Mouse (Mus musculus): Measurements from ENCODE around the gene Arid1a. TPM values are rescaled to one million over a fixed set of nuclear protein-coding genes. Genes with fewer than 3 reads are reported as not detected.

Gene Arid1a
- polyA plus RNA-seq, 1 experiment: 74.9 TPM

DNA sequence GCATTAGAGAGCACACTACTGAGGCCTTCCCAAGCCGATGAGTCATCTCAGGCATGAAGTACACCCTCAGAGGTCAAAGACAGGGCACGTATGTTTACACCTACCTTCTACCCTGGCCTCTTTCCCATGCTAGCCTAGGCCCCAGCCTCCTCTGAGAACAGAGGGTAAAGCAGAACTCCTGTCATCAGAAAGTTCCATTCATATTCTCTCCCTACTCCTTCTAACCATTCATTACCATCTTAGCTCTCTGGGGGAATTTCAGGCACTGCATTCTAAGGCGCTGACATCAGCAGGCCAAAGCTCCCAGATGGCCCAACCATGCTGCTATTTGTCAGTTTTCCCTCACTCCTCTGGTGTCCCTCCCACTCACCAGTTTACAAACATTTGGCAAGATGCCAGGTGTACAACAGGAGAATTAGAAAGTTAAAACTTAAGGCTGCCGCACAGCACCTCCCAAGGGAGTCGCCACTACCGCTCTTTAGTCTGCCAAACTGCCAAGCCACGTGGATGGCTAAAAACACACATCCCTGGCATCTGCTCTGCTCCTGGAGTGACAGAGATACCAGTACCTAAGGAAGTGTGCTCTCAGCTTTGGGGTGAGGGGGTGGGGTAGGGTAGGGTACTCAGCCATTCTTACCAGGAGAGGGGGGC is 68.0 kb downstream of the Arid1a start:
- no peaks in the 10 kb centered on the region for H3K27me3 ChIP-seq (ENCODE audit: control insufficient read depth, insufficient read depth, low read length)
- 47% methylated on average over 7 of the region's 7 CpGs for whole genome bisulfite sequencing
- H3K4me3 ChIP-seq (ENCODE audit: low read depth, low read length): no peak overlapping the region
- TF ChIP-seq CTCF (IDR thresholded peaks at IDR 0.05; ENCODE audit: extremely low read depth, insufficient read length, insufficient replicate concordance, low read depth, low read length): no peak
- no peak for TF ChIP-seq POLR2A (IDR thresholded peaks at IDR 0.05; ENCODE audit: low read depth, low read length)
- H3K4me1 ChIP-seq (ENCODE audit: control insufficient read depth, insufficient read depth, insufficient read length, low read length): peaks cover 3% of the 10 kb centered on the region
- no peak overlapping the region for H3K27ac ChIP-seq (ENCODE audit: insufficient read depth, low read depth, low read length)
- peaks cover 93% of the 10 kb centered on the region for H3K36me3 ChIP-seq (ENCODE audit: control insufficient read depth, insufficient read depth, low read length)

DNA sequence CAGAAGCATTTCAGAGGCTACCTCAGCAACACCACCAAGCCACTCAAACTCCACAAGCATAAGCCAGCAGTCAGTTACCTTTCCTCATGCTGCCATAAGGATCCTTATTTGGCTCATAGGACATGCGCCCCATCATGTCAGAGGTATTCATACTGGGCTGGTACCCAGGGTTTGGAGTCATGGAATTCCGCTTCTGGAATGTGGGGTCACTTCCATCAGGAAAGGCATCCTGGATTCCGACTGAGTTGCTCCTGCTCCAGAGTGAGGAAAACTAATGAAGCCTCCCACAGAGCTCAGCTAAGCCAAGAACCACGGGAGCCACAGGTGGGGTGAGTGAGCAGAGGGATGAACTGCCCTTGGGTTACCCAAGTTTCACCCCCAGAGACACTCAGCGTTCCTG is 69.4 kb downstream of the Arid1a start:
- WGBS: 84% methylated on average over 5 of the region's 5 CpGs
- Histone ChIP-seq H3K27ac (ENCODE audit: insufficient read depth, low read depth, low read length) (no peak overlapping the region), H3K36me3 (ENCODE audit: control insufficient read depth, insufficient read depth, low read length) (peaks cover 91% of the 10 kb centered on the region), H3K4me1 (ENCODE audit: control insufficient read depth, insufficient read depth, insufficient read length, low read length) (peaks cover 3% of the 10 kb centered on the region), H3K4me3 (ENCODE audit: low read depth, low read length) (no peak overlapping the region), H3K27me3 (ENCODE audit: control insufficient read depth, insufficient read depth, low read length) (no peaks in the 10 kb centered on the region)
- TF ChIP-seq CTCF (IDR thresholded peaks at IDR 0.05; ENCODE audit: extremely low read depth, insufficient read length, insufficient replicate concordance, low read depth, low read length) (no peak), POLR2A (IDR thresholded peaks at IDR 0.05; ENCODE audit: low read depth, low read length) (no peak)

DNA sequence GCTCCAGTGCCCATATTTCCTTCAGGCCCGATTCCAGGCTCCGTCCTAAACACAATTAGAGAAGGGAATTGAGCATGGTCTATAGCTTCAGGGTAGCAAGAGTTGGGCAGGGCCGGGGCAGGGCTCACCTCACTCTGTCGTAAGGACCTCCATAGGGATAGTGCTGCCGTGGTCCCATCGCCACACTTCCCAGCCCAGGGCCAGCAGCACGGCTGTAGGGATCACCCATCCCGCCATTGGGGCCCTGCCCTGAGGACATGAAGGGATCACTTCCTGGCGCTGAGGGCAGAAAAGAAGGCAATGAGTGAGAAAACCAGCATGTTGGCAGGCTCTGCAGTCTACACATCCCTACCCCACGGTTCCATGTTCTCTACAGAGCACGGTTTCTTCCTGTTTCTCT is 70.1 kb downstream of the Arid1a start:
- Histone ChIP-seq H3K27ac (ENCODE audit: insufficient read depth, low read depth, low read length) (no peak overlapping the region), H3K27me3 (ENCODE audit: control insufficient read depth, insufficient read depth, low read length) (no peaks in the 10 kb centered on the region), H3K36me3 (ENCODE audit: control insufficient read depth, insufficient read depth, low read length) (peaks cover 91% of the 10 kb centered on the region), H3K4me3 (ENCODE audit: low read depth, low read length) (no peak overlapping the region), H3K4me1 (ENCODE audit: control insufficient read depth, insufficient read depth, insufficient read length, low read length) (peaks cover 3% of the 10 kb centered on the region)
- TF ChIP-seq POLR2A (IDR thresholded peaks at IDR 0.05; ENCODE audit: low read depth, low read length) (no peak), CTCF (IDR thresholded peaks at IDR 0.05; ENCODE audit: extremely low read depth, insufficient read length, insufficient replicate concordance, low read depth, low read length) (no peak)
- WGBS: 83% methylated on average over 11 of the region's 11 CpGs

DNA sequence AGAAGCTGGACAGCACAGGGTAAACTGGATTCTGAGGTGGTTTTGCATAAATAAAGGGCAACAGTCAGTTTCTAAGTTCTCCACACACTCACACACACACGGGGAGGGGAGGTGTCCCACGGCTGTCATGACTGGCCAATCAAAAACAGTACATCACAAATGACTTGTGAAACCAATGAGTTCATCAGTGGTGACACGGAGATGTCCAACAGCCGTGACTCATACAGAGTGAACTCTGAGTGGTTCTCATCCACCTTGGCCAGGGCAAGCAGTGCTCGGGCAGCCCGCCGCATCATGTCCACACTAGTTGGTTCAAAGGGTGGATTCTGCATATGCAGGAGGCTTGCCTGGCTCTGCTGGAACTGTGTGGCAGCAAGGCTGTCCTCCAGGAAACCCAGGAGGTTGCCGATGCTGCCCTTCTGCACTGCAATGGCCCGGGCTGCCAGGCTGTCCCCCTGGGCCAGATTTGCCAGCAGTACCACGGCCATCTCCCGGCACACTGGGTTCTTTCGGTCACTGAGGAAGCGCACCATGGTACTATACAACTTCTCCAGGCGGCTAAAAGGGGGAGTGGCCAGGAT is 76.3 kb downstream of the Arid1a start:
- WGBS: 80% methylated on average over 14 of the region's 14 CpGs
- TF ChIP-seq POLR2A (IDR thresholded peaks at IDR 0.05; ENCODE audit: low read depth, low read length) (no peak), CTCF (IDR thresholded peaks at IDR 0.05; ENCODE audit: extremely low read depth, insufficient read length, insufficient replicate concordance, low read depth, low read length) (no peak)
- H3K27ac ChIP-seq (ENCODE audit: insufficient read depth, low read depth, low read length): no peak overlapping the region
- H3K4me3 ChIP-seq (ENCODE audit: low read depth, low read length): no peak overlapping the region
- peaks cover 56% of the 10 kb centered on the region for H3K36me3 ChIP-seq (ENCODE audit: control insufficient read depth, insufficient read depth, low read length)
- H3K4me1 ChIP-seq (ENCODE audit: control insufficient read depth, insufficient read depth, insufficient read length, low read length): peaks cover 6% of the 10 kb centered on the region; the same call in 1 of the 2 replicates
- H3K27me3 ChIP-seq (ENCODE audit: control insufficient read depth, insufficient read depth, low read length): no peaks in the 10 kb centered on the region

DNA sequence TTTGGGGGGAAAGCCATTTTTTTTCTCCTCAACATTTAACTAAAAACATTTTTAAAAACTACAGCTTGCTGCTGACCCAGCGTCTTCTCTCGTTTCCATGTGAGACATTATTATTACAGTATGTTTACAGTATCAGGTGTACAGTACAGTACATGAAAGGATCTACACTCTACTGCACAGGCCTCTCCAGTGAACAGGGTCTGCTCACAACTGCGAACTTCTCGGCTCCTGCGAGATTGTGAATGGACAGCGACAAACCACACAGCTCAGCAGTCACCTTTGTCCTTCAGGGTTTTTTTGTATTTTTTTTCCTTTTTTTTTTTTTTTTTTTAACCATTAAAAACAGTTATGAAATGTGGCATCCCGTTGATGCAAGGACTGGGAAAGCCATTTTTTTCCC is 76.9 kb downstream of the Arid1a start:
- no peak overlapping the region for H3K4me3 ChIP-seq (ENCODE audit: low read depth, low read length)
- peaks cover 50% of the 10 kb centered on the region for H3K36me3 ChIP-seq (ENCODE audit: control insufficient read depth, insufficient read depth, low read length)
- WGBS: 76% methylated on average over 7 of the region's 7 CpGs
- no peak overlapping the region for H3K27ac ChIP-seq (ENCODE audit: insufficient read depth, low read depth, low read length)
- TF ChIP-seq CTCF (IDR thresholded peaks at IDR 0.05; ENCODE audit: extremely low read depth, insufficient read length, insufficient replicate concordance, low read depth, low read length): no peak
- TF ChIP-seq POLR2A (IDR thresholded peaks at IDR 0.05; ENCODE audit: low read depth, low read length): no peak
- no peaks in the 10 kb centered on the region for H3K27me3 ChIP-seq (ENCODE audit: control insufficient read depth, insufficient read depth, low read length)
- peaks cover 8% of the 10 kb centered on the region; the same call in 1 of the 2 replicates for H3K4me1 ChIP-seq (ENCODE audit: control insufficient read depth, insufficient read depth, insufficient read length, low read length)

DNA sequence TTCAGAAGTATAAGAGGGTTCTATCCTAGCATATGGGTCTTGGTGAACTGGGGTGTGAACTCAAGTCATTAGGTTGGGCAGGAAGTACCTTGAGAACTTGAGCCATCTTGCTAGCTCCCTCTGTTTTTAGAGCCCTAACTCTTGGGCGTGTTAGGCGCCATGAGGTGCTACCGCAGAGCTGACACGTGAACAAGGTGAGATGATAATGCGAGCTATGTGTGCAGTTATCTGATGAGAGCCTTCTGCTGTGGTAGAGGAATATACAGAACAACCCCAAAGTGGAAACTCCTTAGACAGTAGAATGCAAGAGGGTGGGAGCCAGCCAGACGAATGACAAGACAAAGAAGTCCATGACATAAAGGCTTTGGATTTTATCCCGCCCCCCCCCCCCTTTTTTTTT is 79.3 kb downstream of the Arid1a start:
- H3K4me3 ChIP-seq (ENCODE audit: low read depth, low read length): no peak overlapping the region
- H3K27ac ChIP-seq (ENCODE audit: insufficient read depth, low read depth, low read length): no peak overlapping the region
- no peaks in the 10 kb centered on the region for H3K27me3 ChIP-seq (ENCODE audit: control insufficient read depth, insufficient read depth, low read length)
- TF ChIP-seq CTCF (IDR thresholded peaks at IDR 0.05; ENCODE audit: extremely low read depth, insufficient read length, insufficient replicate concordance, low read depth, low read length): no peak
- no peak for TF ChIP-seq POLR2A (IDR thresholded peaks at IDR 0.05; ENCODE audit: low read depth, low read length)
- 48% methylated on average over 7 of the region's 7 CpGs for WGBS
- peaks cover 18% of the 10 kb centered on the region; the same call in 1 of the 2 replicates for H3K4me1 ChIP-seq (ENCODE audit: control insufficient read depth, insufficient read depth, insufficient read length, low read length)
- H3K36me3 ChIP-seq (ENCODE audit: control insufficient read depth, insufficient read depth, low read length): peaks cover 30% of the 10 kb centered on the region

DNA sequence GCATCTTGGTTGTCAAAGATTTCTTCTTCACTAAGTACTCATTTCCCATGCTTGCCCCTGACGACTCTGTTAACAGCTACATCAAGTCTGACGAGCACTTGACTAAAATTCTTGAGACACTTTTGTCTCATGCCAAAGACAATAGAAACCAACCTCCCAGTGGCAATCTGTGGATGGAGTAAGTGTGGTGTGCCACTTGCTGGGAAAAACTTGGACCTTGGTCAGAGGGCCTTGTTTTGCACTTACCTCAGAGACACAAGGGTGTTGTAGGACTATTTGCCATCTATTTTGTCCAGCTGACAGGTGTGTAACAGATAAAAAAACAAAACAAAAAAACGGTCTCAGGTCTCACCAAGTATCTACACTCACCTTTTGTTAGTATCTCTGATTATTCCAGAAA is 80.4 kb downstream of the Arid1a start:
- H3K4me3 ChIP-seq (ENCODE audit: low read depth, low read length): no peak overlapping the region
- H3K36me3 ChIP-seq (ENCODE audit: control insufficient read depth, insufficient read depth, low read length): peaks cover 20% of the 10 kb centered on the region
- WGBS: 16% methylated on average over 3 of the region's 3 CpGs
- peak overlapping the region; percentile 21; the same call in 1 of the 2 replicates for H3K27ac ChIP-seq (ENCODE audit: insufficient read depth, low read depth, low read length)
- H3K4me1 ChIP-seq (ENCODE audit: control insufficient read depth, insufficient read depth, insufficient read length, low read length): peaks cover 18% of the 10 kb centered on the region; the same call in 1 of the 2 replicates
- H3K27me3 ChIP-seq (ENCODE audit: control insufficient read depth, insufficient read depth, low read length): no peaks in the 10 kb centered on the region
- TF ChIP-seq CTCF (IDR thresholded peaks at IDR 0.05; ENCODE audit: extremely low read depth, insufficient read length, insufficient replicate concordance, low read depth, low read length) (no peak), POLR2A (IDR thresholded peaks at IDR 0.05; ENCODE audit: low read depth, low read length) (no peak)
